Mouse (Mus musculus): ENCODE data around the gene Cdk15.

The Cdk15 gene

DNA sequence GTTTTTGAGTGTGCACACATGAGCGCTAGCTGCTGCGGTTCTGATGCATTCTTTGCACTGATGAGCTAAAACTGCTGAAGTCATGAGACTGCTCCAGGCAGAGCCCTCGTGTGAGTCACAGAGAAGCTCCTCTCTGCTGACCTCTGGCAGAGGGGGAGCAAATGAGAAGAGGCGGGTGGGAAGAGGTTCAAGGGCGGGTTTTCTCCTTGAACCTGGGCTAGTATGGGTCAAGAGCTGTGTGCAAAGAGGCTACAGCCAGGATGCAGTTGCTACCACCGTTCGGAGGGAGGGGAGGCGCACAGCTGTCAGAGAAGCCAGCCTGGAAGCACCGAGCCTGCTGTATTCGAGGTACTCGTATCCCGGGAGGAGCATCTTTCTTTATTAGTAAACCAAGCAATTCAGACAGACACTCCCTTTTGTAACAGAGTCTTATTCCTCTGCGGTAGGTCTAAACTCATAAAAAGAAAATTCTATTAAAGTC is at the start of gene Cdk15:
Gene Cdk15 (plus strand): TSS at position 156 of the 481 bp plus-strand sequence.
- no peak for DNase-seq

DNA sequence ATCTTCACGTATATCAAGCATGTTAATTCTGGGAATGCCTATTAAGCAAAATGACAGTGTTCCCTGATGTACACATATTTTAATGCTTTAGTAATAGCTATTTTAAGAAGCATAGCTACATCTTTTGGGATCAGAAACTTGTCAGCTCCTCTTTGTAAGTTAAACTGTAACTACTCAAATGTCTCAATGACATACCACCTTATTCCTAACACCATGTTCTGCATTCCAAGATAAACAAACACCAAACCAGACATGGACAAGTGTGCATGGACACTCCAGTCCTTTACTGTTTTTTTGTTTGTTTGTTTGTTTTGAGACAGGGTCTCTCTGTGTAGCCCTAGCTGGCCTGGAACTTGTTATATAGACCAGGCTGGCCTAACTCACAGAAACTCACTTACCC is 48.4 kb upstream of the Cdk15 start:
- DNase-seq = no peak

DNA sequence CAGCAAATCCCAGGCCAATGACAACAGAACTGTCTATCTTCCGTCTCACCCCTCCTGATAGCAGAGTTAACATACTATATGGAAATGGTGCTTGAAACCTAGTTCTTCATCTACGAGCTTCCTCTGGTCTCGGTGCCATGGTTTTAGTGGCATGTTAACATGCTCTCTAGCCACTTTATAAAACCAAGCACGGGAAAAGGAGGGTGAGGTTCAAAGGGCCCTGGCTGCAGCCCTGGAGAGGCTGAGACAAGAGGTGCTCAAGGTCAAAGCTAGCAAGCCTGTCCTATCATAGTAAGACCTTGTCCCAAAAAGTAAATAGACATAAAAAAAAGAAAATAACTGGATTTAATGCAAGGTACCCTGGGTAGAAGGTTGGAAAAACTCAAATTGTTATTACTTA is 45.1 kb upstream of the Cdk15 start:
- DNase-seq = no peak

DNA sequence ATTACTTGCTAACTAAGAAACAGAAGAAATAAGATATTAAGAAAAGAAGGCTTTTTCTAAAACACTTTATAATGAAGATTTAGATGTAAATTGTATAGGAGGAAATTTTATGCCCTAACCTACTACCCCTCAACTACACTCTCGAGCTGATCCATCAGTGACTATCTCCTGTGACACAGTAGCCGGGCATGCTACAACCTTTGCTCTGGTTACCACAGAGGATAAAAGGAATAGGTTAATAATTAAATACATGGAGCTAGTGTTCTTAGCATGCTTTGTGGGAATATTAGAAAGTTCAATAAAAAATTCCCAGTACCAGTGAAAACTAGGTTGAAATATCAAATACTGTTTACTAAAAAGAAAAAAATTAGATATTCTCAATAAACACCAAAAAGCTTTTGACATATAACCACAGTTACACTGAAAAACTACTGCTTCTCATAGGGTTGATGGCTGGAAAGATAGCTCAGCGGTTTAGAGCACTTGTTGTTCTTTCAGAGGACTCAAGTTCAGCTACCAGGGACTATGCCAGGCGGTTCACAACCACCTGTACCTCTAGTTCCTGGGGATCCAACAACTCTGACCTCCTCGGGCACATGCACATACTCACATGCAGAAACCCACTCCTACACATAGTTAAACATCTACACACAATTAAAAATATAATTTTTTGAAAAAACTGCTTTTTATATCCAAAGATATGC is 44.5 kb upstream of the Cdk15 start:
- no peak for DNase-seq

DNA sequence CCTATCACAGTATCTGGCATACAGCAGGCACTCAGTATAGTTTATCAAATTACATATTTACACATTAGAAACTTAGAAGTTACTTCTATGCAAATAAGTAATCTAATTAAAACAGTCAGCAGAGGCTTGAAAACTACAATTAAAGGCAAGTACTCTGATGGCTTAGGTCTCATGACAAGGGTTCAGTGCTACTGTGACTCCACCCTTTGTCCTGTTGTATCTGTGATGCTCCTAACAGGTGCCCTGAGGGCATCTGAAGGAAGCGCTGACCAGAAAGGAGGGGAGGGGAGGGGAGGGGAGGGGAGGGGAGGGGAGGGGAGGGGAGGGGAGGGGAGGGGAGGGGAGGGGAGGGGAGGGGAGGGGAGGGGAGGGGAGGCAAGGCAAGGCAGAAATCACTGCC is 43.8 kb upstream of the Cdk15 start:
- DNase-seq = no peak

DNA sequence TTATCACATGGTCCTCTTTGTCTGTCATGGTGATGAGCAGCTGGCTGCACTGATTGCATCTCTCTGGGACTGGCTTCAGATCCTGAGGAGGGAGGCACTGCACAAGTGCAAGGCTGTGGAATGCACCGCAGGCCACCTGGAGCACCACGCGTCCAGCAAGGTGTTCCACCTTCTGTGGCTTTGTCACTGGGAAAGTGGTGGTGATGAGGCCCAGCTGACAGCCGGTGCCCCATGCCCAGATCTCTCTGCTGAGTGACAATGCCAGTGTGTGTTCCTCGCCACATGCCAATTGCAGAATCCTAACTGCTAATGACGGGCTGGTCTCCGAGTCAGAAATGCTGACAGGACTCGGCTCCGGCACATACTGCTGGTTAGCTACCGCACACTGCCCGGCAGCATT is 41.3 kb upstream of the Cdk15 start:
- DNase-seq = no peak

DNA sequence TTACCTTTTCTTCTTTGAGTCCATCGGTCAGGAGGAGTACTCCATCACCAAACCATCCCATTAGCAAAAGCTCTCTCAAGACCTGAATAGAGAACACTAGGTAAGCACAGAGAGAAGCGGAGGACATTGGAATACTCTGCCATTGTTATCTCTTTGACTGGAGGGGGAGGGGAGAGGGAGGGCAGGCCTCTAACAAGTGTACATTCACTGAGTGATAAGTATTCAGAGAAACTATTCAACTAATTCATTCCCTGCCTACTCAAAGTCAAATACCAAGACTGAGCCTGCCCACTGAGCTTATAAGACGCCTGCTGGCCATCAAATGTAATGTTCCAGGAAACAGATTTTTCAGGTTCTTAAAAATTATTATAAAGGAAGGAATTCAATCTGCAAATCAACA is 36.3 kb upstream of the Cdk15 start:
- DNase-seq = no peak

DNA sequence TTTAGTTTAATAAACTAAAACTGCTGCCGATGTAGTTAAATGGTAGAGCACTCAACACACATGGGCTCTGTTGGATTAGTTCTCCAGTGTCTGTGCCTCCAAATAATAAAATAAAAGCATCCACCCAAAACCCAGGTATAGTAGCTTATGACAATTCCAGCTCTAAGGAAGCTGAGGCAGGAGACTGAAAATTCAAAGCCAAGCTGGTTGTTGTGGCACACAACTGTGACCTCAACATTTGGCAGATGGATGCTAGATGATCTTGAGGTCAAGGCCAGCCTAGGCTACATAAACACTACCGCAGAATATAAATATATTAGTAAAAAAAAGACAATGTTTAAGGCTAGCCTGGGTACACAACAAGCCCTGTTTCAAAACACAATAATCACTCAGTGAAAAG is 35.1 kb upstream of the Cdk15 start:
- no peak for DNase-seq

DNA sequence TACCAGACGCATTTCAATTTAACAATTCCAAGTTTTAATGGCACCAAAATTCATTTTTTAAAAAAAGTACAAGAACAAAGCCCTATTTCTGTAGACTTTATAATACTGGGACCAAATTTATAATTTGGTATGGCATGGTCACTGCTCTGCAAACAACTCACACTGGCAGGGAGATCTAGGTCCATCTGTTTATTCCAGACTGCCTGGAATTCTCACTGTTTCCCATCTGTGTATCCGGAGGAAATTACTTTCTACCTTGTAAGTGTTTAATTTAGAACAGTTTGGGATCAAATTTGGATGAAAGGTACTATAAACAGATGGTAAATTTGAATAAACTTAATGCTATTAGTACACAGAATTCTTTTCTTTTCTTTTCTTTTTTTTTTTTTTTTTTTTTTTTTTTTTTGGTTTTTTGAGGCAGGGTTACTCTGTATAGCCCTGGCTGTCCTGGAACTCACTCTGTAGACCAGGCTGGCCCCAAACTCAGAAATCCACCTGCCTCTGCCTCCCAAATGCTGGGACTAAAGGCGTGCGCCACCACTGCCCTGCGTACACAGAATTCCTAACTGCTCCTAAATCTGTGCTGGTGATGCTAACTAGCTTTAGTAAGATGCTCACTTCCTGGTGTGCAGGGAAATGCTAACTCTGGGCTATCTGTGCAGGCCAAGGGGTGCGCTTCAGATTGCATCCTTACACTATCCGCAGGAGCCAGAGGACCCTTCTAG is 34.4 kb upstream of the Cdk15 start:
- no peak for DNase-seq

DNA sequence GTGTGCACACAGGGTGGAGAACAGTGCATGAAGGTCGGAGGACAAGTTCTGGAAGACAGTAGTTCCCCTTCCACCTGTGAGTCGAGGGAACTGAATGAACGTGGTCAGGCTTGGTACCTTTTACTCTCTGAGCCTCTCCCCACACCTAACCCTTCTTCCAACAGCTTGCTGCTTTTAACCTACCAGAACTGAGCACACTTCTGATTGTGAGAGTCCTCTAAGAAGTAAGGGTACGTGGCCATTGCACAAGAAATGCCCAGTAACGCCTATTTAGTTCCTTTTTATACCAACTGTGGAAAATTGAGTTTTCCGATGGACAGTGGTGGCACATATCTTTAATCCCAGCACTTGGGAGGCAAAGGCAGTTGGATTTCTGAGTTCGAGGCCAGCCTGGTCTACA is 28.2 kb upstream of the Cdk15 start:
- no peak for DNase-seq

DNA sequence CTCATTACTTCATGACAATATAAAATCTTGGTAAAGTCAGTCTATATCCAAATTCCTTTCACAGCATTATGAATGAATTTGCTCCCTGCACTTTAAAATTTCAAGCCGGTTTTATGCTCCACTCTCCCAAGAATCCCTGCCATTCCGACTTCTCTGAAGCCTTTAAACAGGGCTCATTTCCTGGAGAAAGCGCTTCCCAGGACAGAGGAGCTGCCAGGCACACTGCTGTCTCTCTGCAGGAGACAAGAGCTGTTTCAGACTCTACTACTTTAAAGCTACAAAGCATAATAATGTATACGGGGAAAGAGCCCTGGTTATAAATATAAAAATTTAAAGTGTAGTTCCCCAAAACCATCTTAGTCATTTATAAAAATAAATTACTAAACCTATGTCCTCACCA is 27.5 kb upstream of the Cdk15 start:
- DNase-seq = no peak

DNA sequence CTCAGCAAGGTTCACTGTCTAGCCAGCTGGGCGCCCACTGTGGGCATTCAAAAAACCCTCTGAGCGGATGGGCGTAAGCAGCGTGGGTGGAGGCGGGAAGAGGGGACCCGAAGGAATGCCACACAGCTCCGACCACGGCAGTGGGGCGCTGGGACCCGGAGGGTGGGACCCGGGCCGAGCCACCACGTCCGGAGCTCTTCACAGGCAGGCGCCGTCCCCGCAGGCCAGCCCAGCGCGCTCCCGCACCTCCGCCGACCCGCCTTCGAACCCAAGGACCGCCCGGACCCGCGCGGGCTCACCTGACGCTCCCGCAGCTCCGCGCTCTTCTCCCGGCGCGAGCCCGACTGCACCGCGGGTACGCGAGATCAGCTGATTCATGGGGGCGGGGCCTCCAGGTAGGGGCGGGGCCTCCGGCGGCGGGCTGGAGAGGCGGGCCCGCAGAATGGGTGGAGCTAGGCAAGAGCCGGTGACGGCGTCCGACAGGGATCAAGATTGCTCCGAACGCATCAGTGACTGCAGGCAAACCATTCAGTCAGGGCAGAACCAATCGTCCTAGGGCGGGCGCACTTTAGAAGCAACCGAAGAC is 19.8 kb upstream of the Cdk15 start, which contains the start of gene Als2:
Gene Als2 (minus strand): TSS at position 376 of the 586 bp plus-strand sequence.
- DNase-seq = peak; percentile 97

DNA sequence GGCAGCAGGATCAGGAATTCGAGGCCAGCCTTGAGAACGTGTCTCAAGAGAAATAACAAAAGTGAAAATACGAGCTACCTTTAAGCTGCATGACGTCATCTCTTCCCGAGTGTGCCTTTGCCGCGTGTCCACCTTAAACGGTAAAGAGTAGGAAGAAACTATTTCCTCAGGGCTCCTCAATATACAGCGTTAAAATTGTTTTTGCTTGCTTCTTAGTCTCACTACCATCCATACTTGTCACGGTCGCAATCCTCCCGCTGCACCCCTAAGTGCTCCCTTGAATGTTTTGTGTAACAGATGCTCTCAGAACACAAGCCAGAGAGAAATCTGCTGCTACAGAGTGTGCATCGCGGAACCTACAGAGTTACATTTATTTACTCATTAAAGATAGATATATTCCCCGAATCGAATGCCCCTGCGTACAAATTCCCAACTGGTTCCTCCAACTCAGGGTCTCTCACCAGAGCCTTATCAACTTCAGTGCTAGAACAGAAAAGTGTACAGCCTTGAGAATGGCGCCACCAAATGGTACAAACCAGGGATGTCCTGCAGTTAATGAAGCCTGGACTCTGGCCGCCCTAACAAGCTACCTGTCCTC is 19.0 kb upstream of the Cdk15 start:
- DNase-seq = peak; percentile 62

DNA sequence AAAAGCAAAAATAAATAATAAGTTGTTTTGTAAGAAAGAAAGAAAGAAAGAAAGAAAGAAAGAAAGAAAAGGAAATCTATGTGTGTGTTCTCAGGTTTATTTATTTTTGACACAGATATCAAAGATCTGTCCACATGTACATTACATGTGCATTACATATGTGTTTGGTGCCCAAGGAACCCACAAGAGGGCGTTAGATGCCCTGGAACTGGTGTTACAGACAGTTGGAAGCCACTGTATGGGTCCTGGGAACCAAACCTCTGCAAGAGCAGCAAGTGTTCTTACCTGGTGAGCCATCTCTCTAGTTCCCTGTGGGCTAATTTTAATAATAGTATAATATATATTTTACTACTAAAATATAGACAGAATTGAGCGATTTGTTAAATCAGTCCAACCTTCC is 12.9 kb upstream of the Cdk15 start:
- no peak for DNase-seq

DNA sequence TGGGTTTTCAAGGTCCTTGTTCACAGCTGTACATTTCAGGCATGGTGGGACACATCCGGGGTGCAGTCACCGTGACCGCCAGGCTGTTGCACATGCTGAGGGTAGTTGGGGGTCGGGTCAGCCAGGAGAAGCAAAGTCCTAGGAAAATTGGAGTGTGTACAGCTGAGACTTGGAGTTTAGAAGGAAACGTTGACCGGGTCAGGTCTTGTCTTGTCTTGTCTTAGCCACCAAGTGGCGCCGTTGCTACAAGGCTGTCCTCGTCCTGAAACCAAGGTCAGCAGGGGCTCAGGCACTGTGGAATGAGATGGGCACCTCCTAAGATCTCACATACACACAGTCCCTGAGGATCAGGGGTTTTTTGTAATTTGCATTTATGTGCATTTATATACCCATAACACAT is 9.1 kb upstream of the Cdk15 start:
- no peak for DNase-seq

DNA sequence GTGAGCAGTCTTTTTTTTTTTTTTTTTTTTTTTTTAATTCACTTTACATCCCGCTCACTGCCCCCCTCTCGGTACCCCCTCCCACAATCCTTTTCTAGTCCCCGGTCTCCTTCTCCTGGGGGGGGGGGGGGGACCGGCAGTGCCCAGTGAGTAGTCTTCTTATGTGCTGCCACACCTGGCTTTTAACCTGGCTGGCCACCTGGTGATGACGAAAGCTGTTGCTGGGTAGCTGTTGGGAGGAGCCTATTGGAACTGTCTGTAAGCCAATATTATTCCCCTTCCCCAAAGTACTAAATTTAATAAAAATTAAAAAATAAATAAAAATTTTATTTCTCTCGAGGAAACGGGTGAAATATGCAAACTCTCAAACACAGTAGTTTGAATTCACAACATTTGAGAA is 3.9 kb upstream of the Cdk15 start:
- no peak for DNase-seq

DNA sequence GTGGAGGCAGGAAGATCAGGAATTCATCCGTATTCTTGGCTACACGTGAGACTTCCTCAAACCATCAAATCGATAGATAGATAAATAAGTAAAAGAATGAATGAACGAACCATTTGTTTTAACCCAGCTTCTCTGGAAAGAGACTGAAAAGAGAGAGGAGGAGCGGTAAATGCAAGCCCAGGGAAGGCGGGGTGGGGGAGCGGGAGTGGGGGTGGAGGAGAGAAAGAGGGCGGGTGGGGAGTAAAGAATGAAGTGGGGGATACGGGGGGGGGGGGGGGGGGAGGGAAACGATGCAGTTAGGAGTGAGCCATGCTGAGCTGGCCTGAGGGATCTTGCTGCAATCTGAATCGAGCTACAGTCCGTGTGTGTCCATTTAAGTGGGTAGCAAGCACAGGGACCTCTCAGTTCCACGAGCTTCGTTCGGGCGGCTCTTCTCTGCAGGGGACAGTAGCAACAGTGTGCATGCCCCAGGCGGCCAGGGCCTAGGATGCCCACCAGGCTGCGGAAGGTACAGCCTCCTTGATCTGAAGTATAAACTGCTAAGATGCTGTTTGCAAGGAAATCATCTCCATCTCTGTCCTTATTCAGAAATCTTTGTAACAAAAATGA is 3.3 kb upstream of the Cdk15 start:
- no peak for DNase-seq

DNA sequence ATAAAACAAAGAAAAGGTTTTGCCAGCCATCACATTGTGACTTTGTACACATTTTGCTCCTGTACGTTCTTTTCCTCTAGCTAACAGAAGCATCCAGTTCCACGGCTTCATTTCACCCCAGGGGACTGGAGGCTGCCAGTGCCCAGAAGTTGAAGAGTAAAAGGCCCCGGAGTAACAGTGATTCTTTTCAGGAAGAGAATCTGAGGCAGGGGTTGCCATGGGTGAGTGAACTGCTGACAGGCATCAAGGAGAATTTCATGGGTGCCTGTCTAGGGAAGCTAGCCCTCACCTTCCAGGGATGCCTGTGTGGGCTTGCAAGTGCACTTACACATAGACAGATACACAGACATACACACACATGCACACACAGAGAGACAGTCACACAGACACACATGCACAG is 1.0 kb downstream of the Cdk15 start:
- DNase-seq = no peak

DNA sequence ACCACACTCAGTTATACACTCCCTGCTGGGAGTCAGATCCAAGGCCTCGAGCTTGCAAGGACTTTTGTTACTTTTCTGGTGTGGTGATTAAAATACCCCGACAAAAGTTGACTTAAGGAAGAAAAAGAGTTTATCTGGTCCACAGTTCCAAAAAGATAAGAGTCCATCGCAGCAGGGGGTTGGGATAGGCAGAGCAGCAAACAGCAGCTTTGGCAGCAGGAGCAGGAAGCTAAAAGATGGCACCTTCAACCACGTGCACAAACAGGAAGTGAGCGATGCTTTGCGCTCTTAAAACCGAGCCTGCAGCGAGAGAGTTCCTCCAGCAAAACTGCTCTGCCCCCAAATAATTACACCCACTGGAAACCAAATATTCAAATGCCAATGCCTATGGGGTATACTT is 12.2 kb downstream of the Cdk15 start:
- DNase-seq = no peak

DNA sequence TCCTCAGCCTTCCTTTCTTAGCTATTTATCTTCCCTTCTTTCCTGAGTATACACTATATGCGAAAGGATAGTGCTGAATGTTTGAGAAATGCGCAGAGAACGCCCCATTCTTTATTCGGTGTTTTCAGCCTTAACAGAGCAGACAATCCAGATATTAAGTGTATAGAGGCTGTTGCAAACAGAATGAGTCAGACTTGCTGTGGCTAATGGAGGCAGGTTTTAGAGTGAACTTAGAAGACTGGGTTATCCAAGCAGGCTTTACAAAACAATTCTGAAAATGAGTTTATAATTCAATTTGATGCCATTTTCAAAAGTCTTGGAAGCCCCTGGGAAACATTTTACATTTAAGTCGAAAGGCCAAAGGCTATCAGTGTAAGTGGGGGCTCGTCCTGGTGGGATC is 12.8 kb downstream of the Cdk15 start:
- no peak for DNase-seq

DNA sequence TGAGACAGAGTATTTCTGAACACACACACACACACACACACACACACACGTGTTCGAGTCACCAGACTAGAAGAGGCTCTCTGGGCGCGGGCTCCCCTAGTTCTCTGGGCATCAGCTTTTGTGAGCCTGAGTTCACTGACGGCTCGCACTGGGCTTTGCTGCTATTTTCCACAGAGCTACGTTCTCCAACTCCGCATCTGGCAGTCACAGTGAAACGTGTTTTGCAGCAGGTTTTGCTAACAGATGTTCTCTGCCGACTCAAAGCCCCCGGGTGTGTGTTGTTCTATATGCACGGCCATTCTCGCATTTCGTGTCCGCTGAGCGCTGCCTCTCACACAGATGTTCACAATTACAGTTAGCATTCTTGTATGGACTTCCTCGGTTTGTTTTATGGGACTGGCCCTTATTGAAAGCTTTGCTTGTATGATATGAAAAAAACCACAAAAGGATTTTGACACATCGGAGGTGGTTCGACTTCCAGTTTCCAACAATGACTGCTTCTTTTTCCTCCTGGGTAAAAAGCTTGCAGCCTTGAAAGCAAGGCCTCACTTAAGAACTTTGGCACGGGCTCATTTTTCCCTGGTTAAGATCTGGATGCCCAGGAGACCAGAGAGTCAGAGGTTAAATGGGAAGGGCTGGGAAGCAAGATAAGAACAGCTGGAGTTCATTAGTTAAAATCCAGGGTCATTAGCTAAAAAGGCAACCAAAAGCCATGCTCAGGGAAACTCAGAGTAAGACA is 13.4 kb downstream of the Cdk15 start:
- DNase-seq = no peak

DNA sequence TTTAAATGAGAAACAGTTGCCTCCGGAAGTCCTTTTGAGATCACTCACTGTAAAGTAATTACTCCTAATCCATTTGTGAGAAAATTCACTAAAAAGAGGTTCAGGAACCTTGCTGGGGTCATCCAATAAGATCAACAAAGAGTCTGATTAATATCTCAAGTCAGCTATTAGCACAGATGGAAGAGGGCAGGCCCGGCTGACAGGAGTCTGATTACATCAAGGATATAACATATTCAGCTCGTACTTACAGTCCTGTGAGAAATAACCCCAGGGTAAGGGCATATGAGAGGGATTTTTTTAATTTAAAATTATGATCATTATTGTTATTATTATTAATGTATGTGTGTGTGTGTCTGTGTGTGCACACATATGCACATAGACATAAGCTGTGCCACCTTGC is 15.5 kb downstream of the Cdk15 start:
- DNase-seq = no peak

DNA sequence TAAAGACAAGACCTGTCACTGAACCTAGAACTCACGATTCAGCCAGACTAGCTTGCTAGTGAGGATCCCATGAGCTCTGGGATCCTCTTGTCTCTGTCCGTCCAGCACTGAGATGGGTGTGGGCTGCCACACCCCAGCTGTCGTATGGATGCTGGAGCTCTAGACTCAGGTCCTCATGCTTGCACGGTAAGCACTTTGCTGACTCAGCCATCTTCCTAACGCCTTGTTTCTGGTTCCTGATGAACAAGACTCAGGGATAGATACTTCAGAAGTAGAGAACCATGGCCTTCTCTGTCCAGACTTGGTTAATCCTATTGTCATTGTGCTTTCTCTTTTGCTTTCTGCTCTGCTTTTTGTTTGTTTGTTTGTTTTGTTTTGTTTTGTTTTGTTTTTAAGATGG is 29.2 kb downstream of the Cdk15 start:
- DNase-seq = no peak

Measured in right cerebral cortex, postnatal 25 days (tissue).